Mouse (Mus musculus) kidney, adult 2 months (tissue): ENCODE measurements around the gene Ooep.

ENCODE experiments used
- CTCF ChIP-seq: fragments of 200-500 bp; conservative IDR thresholded peaks from 2 replicates; pipeline ENCODE4 v1.5.1; 2011; ENCODE audit warnings: low read depth, mild to moderate bottlenecking, control low read depth, low read length, moderate library complexity, mixed read lengths; ENCODE audit not compliant: insufficient read depth, insufficient read length
- POLR2A ChIP-seq: fragments of 200-500 bp; IDR thresholded peaks from one replicate; pipeline ENCODE4 v1.6.1; 2011; ENCODE audit warnings: low read depth, low read length, control low read depth

- TF ChIP-seq POLR2A = no peak
- TF ChIP-seq CTCF = no peak
These were observed 979 bp downstream of the Ooep start for GRCm38 (mm10) chr9:78377546-78377945.
